Mouse (Mus musculus): ENCODE measurements around the gene Cntfr.

DNA sequence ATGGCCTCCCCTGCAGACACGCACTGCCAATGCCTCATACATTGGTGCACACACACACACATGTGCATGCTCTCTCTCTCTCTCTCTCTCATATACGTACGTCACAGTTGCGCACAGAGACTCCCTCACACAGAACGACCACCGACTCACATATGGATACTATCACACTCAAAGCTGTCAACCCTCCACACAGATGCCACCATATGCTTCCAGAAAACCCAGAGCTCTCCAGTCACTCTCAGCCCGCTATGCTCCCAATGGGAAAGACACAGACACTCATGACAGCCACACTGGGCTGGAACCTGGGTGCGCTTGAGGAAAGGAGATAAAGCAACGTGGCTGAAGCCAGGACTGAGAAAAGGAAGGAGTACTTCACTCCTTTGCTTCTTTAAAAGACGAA lies 14.9 kb downstream of the Cntfr start:
- TF ChIP-seq CTCF (IDR thresholded peaks at IDR 0.05; ENCODE audit: low read depth) (no peak), EP300 (IDR thresholded peaks at IDR 0.05; ENCODE audit: low read depth) (no peak)
